Mouse (Mus musculus): Measurements from ENCODE around the gene Plekha6.
"Not testable (repeated sequence)": the region's sequence is repeated elsewhere in the genome, so short reads cannot be mapped to it uniquely, and the experiment has no call there.

DNA sequence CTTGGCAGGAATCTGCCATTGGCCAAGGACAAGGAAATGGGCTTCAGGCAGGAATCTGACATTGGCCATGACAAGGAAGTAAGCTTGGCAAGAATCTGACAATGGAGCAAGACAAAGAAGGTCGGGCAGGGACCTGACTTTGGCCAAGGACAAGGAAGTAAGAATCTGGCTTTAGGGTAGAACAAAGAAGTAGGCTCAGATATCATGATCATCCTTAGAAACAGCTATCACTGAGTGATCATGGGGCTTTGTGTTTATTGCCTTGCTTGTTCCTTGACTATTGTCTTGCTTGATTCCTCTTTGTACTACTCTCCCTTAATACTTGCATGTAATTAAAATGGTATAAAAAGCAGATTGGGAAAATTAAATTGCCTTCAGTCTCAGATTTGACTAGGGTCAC, 176.4 kb downstream of the Plekha6 start:
- not testable (repeated sequence) for TF ChIP-seq EP300, CTCF (IDR thresholded peaks at IDR 0.05)

Data from lung, postnatal 0 days (tissue).